Mouse (Mus musculus) brain, embryonic 14.5 days (tissue): ENCODE measurements around the gene Cnmd. TPM values are rescaled to one million over a fixed set of nuclear protein-coding genes. Genes with fewer than 3 reads are reported as not detected.

Experiments used
- DNase-seq: peaks from one replicate; pipeline ENCODE4 v3.0.0-alpha.2; 2011; ENCODE audit warnings: low read depth
- CTCF ChIP-seq: fragments of 200-500 bp; IDR thresholded peaks from 2 replicates; pipeline ENCODE4 v1.5.1; 2012; ENCODE audit warnings: inconsistent platforms, mild to moderate bottlenecking, moderate library complexity, borderline replicate concordance; ENCODE audit not compliant: insufficient read depth, insufficient read length; ENCODE audit errors: extremely low read depth
- POLR2A ChIP-seq: fragments of 200-500 bp; IDR thresholded peaks from 2 replicates; pipeline ENCODE4 v1.6.1; 2012; ENCODE audit warnings: mild to moderate bottlenecking, inconsistent platforms, borderline replicate concordance; ENCODE audit not compliant: poor library complexity, insufficient read depth, insufficient read length, severe bottlenecking; ENCODE audit errors: extremely low read depth
- polyA plus RNA-seq: library from polyadenylated mRNA; depleted of rRNA; stranded (reverse); fragments of >200 nt; gene quantifications from 2 replicates; pipeline ENCODE4 v1.2.3, GENCODE M21; 2012; rRNA removed

The Cnmd gene
- polyA plus RNA-seq = 1.7 and 2.6 TPM in 2 replicates

DNA sequence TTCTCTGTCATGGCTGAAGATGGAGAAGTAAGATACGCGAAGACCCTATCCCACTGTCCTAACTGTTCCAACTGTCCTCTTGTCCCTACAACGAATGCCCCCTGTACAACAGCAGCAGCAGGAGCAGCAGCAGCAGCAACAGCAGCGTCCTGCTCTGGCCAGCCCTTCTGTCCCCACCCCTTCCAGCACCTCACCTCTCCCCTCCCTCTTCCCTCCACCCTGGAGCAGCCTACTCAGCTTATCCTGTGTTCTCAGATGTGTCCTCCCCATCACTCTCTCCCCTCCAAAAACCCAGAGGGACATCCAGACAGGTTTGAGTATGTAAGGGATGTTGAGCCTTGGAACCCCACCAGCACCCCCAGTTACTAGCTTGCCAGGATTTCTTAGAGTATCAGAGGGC, at the start of gene Cnmd:
TSS of gene Cnmd (minus strand) at position 170 of the 400 bp plus-strand sequence.
- TF ChIP-seq POLR2A (no peak), CTCF (no peak)
- no peak for DNase-seq

GRCm38 (mm10) chr14:79711301-79711700, 49.3 kb upstream of the Cnmd start:
- peak; percentile 46 for DNase-seq
- TF ChIP-seq POLR2A (no peak), CTCF (no peak)

- no peak for TF ChIP-seq POLR2A
- TF ChIP-seq CTCF = no peak
- peak; percentile 74 for DNase-seq
These were observed 41.7 kb upstream of the Cnmd start for GRCm38 (mm10) chr14:79703523-79704172.

DNA sequence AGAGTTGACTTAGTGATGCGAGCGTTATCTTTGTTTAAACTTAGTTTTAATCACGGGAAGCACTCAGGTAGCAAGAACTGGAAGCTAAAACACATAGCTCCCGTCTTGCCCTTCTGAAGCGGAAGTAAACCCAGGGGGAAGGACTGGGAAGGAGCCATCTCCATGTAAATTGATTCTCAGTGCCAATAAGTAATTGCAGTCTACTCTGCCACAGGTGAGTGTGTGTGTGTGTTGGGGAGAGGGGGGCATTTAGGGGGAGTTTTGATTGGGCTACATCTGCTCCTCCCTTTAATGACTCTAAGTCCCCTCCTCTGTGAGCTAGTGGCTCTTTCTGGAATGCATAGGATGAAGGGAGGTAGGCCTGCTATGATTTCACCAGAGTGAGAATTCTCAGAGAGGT, 39.6 kb upstream of the Cnmd start:
- DNase-seq = no peak
- no peak for TF ChIP-seq POLR2A
- TF ChIP-seq CTCF = no peak

GRCm38 (mm10) chr14:79701054-79701453, 39.1 kb upstream of the Cnmd start:
- DNase-seq = peak; percentile 86
- TF ChIP-seq POLR2A (no peak), CTCF (no peak)

- peak; percentile 36 for DNase-seq
- TF ChIP-seq CTCF (no peak), POLR2A (no peak)
These were observed 37.4 kb upstream of the Cnmd start for GRCm38 (mm10) chr14:79699381-79699780.

- no peak for TF ChIP-seq CTCF
- TF ChIP-seq POLR2A = no peak
- DNase-seq = no peak
These were observed 28.3 kb upstream of the Cnmd start for GRCm38 (mm10) chr14:79690068-79690844.

- TF ChIP-seq POLR2A (no peak), CTCF (no peak)
- DNase-seq = peak; percentile 69
These were observed 18.7 kb upstream of the Cnmd start for GRCm38 (mm10) chr14:79680652-79681051.

GRCm38 (mm10) chr14:79677891-79678687, 16.1 kb upstream of the Cnmd start:
- no peak for TF ChIP-seq CTCF
- no peak for TF ChIP-seq POLR2A
- DNase-seq = peak; percentile 61

DNA sequence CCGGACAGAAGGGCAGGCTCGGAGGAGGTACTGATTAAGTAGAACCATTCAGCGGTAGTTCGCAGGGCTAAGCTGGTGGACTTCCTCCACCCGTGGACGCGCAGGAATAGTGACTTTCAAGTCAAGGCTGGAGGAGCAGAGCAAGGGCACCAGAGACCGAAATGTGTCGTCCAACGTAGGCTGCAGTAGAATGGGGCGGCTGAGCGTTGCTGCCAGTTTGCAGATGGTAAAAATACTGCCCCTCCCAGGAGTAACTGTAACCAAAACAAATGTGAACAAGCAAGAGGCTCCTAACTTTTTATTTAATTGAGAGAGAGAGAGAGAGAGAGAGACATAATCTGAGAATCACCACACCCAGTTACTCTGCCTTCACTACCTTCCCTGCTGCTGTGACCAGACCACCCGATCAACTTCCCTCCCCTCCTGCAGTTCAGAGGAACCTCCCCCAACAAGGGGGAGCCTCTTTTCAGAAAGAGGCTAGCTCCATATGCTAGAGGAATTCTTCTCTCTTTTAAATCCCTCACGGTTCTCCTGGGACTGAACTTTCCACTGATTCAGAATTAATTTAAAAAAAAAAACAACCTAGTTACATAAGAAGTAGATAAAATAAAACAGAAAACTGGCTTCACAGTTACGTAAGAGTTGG, 15.3 kb upstream of the Cnmd start:
- peak; percentile 62 for DNase-seq
- no peak for TF ChIP-seq POLR2A
- no peak for TF ChIP-seq CTCF
